Mouse (Mus musculus) MEL (cell line): ENCODE results near the gene Bloc1s4.

Source experiments
- CHD2 ChIP-seq: IDR thresholded peaks from 2 replicates; pipeline ENCODE4 v1.6.1; 2011; ENCODE audit warnings: low read length, improper control_type of control experiment
- CTCF ChIP-seq, 3 experiments: IDR thresholded peaks in 2 of 3; conservative IDR thresholded peaks in 1 of 3; 2 replicates each; pipeline ENCODE4 v1.5.1; 2011 to 2012; ENCODE audit warnings: low read length in 3 of 3, low read depth in 2 of 3, mild to moderate bottlenecking in 2 of 3, improper control_type of control experiment in 1 of 3, inconsistent platforms in 1 of 3, mixed read lengths in 1 of 3, moderate library complexity in 1 of 3; ENCODE audit not compliant: control insufficient read depth in 1 of 3, insufficient read depth in 1 of 3, poor library complexity in 1 of 3, severe bottlenecking in 1 of 3
- E2F4 ChIP-seq: IDR thresholded peaks from 2 replicates; pipeline ENCODE4 v1.6.1; 2011; ENCODE audit warnings: low read depth, low read length, improper control_type of control experiment, borderline replicate concordance
- ELF1 ChIP-seq: IDR thresholded peaks from 2 replicates; pipeline ENCODE4 v1.6.1; 2014; ENCODE audit warnings: low read depth, mild to moderate bottlenecking, inconsistent platforms, low read length, improper control_type of control experiment, moderate library complexity
- KAT2A ChIP-seq: conservative IDR thresholded peaks from 2 replicates; pipeline ENCODE4 v1.6.1; 2012; ENCODE audit warnings: low read depth, low read length, improper control_type of control experiment, inconsistent platforms
- MAFK ChIP-seq: IDR thresholded peaks from 2 replicates; pipeline ENCODE4 v1.6.1; 2011; ENCODE audit warnings: low read depth, mild to moderate bottlenecking, low read length, improper control_type of control experiment, borderline replicate concordance
- POLR2A ChIP-seq, 2 experiments: IDR thresholded peaks; 2 replicates each; pipeline ENCODE4 v1.6.1; 2011 to 2012; ENCODE audit warnings: low read length in 2 of 2, mild to moderate bottlenecking in 2 of 2, control low read depth in 1 of 2, improper control_type of control experiment in 1 of 2, low read depth in 1 of 2, moderate library complexity in 1 of 2; ENCODE audit not compliant: control insufficient read depth in 1 of 2, insufficient read depth in 1 of 2, poor library complexity in 1 of 2
- POLR2AphosphoS2 ChIP-seq: IDR thresholded peaks from 2 replicates; pipeline ENCODE4 v1.6.1; 2011; ENCODE audit warnings: low read length, improper control_type of control experiment
- POLR2AphosphoS5 ChIP-seq: IDR thresholded peaks from 2 replicates; pipeline ENCODE4 v1.6.1; 2012; ENCODE audit warnings: low read depth, borderline replicate concordance, mild to moderate bottlenecking, inconsistent platforms, low read length, moderate library complexity, mixed read lengths
- RAD21 ChIP-seq: IDR thresholded peaks from 2 replicates; pipeline ENCODE4 v1.6.1; 2011; ENCODE audit warnings: mild to moderate bottlenecking, low read depth, low read length, improper control_type of control experiment
- RCOR1 ChIP-seq: IDR thresholded peaks from 2 replicates; pipeline ENCODE4 v1.6.1; 2012; ENCODE audit warnings: low read depth, mild to moderate bottlenecking, inconsistent platforms, low read length, improper control_type of control experiment
- UBTF ChIP-seq: IDR thresholded peaks from 2 replicates; pipeline ENCODE4 v1.6.1; 2012; ENCODE audit warnings: low read depth, mild to moderate bottlenecking, inconsistent platforms, low read length, improper control_type of control experiment, moderate library complexity, borderline replicate concordance; ENCODE audit not compliant: insufficient read depth
- ZMIZ1 ChIP-seq: IDR thresholded peaks from 2 replicates; pipeline ENCODE4 v1.6.1; 2012; ENCODE audit warnings: low read depth, mild to moderate bottlenecking, inconsistent platforms, low read length, improper control_type of control experiment, moderate library complexity

- no peak for TF ChIP-seq CTCF (IDR thresholded peaks at IDR 0.05 in 2 of 3, conservative IDR thresholded peaks at IDR 0.05 in 1 of 3; ENCODE audit: control insufficient read depth in 1 of 3, insufficient read depth in 1 of 3, low read depth in 2 of 3, low read length in 3 of 3, poor library complexity in 1 of 3, severe bottlenecking in 1 of 3)
- TF ChIP-seq RAD21: no peak
- TF ChIP-seq KAT2A: no peak
- no peak for TF ChIP-seq RCOR1
- no peak for TF ChIP-seq CHD2
- no peak for TF ChIP-seq POLR2AphosphoS5
- no peak for TF ChIP-seq ELF1
- no peak for TF ChIP-seq E2F4
- no peak for TF ChIP-seq MAFK
- no peak for TF ChIP-seq POLR2A (IDR thresholded peaks at IDR 0.05; ENCODE audit: control insufficient read depth in 1 of 2, insufficient read depth in 1 of 2, low read depth in 1 of 2, low read length in 2 of 2, poor library complexity in 1 of 2)
- no peak for TF ChIP-seq UBTF
- TF ChIP-seq ZMIZ1: no peak
- TF ChIP-seq POLR2AphosphoS2: no peak
Observed at GRCm38 (mm10) chr5:36726387-36726801, 22.1 kb downstream of the Bloc1s4 start.
